Mouse (Mus musculus): ENCODE results near the gene A930033H14Rik. TPM values are rescaled to one million over a fixed set of nuclear protein-coding genes. Genes with fewer than 3 reads are reported as not detected.

The A930033H14Rik gene
- total RNA-seq, 2 experiments from 2014 or later, result 3.2 to 4.2 TPM

DNA sequence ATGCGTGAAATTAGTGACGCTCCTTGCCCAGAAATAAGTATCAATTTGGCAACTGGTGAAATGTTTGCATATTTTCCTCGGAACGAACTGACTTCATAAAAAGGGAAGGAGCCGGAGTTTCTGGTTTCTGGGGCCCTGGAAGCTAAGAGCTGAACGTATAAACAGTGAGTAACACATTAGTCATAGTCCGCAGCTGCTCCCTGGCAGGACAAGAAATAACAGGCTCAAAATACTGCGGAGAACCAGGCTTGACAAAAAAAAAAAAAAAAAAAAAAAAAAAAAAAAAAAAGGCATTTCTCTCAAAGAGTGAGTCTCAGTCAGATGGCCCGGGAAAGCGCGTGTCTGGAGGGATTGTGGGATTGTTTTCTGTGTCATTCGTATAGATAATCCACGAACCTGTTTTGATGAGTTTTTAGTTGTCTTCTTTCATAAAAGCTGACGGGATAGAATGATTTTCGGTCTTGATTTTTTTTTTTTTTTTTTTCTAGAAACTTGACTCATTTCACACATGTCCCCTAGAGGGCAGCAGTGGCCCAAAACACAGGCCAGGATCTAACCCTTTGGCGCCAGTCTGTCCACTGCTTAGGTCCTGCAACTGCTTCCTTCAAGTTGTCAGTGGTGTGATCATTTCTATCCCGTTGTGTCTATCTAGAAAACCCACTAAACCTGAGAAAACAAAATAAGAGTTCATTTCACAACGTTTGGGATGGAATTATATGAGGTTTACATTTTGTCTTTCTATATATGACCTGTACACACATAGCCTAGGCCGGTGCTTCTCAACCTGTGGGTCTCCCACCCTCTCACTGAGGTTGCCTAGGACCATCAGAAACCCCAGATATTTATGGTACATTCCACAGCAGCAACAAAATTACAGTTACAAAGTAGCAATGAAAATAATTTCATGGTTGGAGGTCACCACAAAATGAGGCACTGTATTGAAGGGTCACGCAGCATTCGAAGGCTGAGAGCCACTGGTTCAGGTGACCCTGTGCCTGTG lies 26.7 kb downstream of the A930033H14Rik start:
- DNase-seq (ENCODE audit: extremely low spot score in 1 of 2, low spot score in 2 of 2), result peak; percentile 48 to 55
- TF ChIP-seq CTCF (IDR thresholded peaks at IDR 0.05), result peak; percentile 76
- intact Hi-C loops (cut with DNase I), result loop anchor here (1.0 to 5.0 kb wide), 3 partner anchors 27 to 136 kb away; partner anchors contain the start of gene A930033H14Rik
- Histone ChIP-seq H3K27ac (no peak overlapping the region), H3K4me3 (peak overlapping the region; percentile 39)

DNA sequence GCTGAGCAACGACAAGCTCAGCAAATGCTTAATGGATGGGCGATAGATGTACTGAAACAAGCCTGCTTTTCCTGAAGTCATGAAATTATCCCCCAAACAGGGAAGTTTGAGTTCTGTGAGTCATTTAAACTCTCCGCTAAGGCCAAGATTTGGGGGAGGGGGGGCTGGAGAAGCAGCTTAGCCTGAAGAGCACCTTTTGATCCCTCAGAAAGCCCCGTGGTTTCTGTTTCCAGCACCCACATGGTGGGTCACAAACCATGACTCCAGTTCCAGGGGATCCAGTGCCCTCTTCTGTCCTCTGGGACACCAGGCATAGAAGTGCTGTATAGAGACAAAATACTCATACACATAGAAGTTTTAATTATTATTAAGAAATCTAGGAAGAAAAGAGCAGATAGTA lies 27.5 kb downstream of the A930033H14Rik start:
- intact Hi-C loops (cut with DNase I), result loop anchor here (5.0 kb wide), 1 partner anchor 137 kb away; no protein-coding TSS in a partner anchor
- DNase-seq (ENCODE audit: extremely low spot score in 1 of 2, low spot score in 2 of 2), result no peak
- TF ChIP-seq CTCF (IDR thresholded peaks at IDR 0.05), result no peak
- no peak overlapping the region for H3K27ac ChIP-seq
- peak overlapping the region; percentile 39 for H3K4me3 ChIP-seq

DNA sequence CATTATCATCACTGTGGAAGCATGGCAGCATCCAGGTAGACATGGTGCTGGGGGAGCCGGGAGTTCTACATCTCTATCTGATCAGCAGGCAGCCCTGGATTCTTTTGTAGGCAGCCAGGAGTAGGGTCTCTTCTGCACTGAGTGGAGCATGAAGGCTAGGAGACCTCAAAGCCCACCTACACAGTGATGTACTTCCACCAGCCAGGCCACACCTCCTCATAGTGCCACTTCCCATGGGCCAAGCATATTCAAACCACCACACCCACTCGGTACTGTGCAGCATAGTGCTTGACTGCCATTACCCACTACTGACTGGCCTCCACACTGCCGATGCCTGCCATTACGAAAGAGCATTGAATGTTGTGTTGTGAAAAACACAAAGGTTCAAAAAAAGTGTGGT lies 28.0 kb downstream of the A930033H14Rik start:
- H3K4me3 ChIP-seq, result no peak overlapping the region
- intact Hi-C loops (cut with DNase I), result loop anchor here (5.0 kb wide), 1 partner anchor 137 kb away; no protein-coding TSS in a partner anchor
- TF ChIP-seq CTCF (IDR thresholded peaks at IDR 0.05), result no peak
- DNase-seq (ENCODE audit: extremely low spot score in 1 of 2, low spot score in 2 of 2), result no peak
- H3K27ac ChIP-seq, result no peak overlapping the region

DNA sequence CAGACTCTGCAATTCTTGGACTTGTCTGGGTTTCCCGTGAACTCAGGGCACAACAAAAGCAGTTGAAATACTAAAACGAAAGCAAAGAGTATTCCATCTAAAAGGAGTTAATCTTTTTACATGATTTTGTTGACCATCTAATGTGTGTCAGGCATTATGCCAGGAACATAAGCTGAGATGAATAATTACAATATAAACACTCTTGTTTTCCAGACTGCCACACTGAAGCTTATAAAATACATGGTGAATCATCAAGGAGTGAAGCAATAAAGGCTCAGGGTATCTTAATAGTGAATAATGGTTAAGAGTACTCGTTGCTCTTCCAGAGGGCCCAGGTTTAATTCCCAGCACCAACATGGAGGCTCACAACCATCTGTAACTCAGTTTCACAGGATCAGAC lies 31.9 kb downstream of the A930033H14Rik start:
- Histone ChIP-seq H3K27ac (no peak overlapping the region), H3K4me3 (no peak overlapping the region)
- intact Hi-C loops (cut with DNase I), result no loop called here
- TF ChIP-seq CTCF (IDR thresholded peaks at IDR 0.05), result no peak
- DNase-seq (ENCODE audit: extremely low spot score in 1 of 2, low spot score in 2 of 2), result no peak

DNA sequence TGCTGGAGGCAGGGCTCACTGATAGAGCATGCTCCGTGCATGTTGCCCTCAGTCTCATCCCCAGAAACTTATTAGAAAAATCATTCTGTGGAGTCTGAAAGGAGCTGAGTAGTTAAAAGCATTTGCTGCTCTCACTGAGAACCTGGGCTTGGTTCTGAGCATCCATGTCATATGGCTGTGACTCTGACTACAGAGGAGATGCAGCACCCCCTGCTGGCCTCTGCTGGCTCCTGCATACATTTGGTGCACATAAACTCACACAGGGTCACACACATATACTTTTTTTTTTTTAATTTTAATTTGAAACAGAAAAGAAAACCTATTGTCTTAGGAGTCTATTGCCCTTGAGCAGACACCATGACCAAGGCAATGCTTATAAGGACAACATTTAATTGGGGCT lies 33.6 kb downstream of the A930033H14Rik start:
- no peak for DNase-seq (ENCODE audit: extremely low spot score in 1 of 2, low spot score in 2 of 2)
- Histone ChIP-seq H3K27ac (no peak overlapping the region), H3K4me3 (no peak overlapping the region)
- TF ChIP-seq CTCF (IDR thresholded peaks at IDR 0.05), result no peak
- intact Hi-C loops (cut with DNase I), result no loop called here

DNA sequence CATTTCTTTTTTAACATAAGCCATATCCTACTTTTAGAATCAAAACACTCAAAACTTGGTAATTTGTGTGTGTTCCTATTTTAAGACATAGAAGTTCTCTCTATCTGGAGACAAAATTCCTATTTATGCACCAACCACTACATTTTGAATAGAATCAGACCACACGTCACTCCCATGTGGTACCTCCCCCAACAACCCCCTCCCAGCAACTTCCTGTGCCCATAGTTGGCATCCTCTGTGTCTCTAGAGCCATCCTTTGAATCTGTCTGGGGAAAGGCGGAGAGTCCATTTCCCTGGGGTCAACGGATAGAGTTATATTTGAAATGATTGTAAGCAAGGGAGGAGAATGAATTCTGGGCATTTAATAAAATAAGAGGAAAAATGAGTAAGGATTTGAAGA lies 36.8 kb downstream of the A930033H14Rik start:
- no peak overlapping the region for H3K4me3 ChIP-seq
- H3K27ac ChIP-seq, result no peak overlapping the region
- DNase-seq (ENCODE audit: extremely low spot score in 1 of 2, low spot score in 2 of 2), result no peak
- intact Hi-C loops (cut with DNase I), result no loop called here
- TF ChIP-seq CTCF (IDR thresholded peaks at IDR 0.05), result no peak

DNA sequence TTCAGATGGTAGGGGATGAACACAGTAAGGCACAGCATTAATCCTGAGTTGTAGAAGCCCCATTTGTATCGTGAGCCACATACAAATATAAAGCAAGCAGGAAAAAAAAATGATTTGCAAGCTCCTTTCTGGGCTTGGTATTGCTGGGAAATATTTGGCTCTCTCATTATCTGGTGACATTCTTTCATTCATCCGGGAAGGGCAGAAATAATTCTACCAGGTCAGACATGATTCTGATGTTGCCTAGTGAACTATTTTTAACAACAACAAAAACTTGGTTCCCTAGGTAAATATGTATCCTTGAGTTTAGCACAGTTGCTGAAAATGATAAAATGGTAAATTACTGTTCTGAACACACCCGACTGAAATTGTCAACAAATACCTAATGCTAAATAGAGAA lies 40.5 kb downstream of the A930033H14Rik start:
- H3K27ac ChIP-seq, result no peak overlapping the region

DNA sequence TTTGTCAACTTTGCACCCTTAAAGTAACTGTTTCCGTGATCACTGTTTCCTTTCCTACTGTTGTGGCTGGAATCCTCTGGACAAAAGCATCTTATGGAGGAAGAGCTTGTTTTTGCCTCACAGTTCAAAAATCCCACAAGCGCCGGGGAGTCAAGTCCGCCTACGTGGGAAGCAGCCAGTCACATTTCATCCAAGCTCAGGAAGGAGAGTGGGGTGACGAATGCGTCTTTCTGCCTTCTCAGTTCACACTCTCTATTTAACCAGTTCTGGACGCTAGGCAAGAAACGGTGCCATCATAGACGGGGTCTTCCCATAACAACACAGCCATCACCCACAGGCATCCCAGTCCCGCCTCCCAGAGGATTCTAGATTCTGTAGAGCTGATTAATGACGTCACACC lies 46.4 kb downstream of the A930033H14Rik start:
- Histone ChIP-seq H3K4me3 (no peak overlapping the region; the same call in 1 of the 2 replicates), H3K27ac (peak overlapping the region; percentile 21; the same call in 1 of the 2 replicates)
- TF ChIP-seq CTCF (IDR thresholded peaks at IDR 0.05), result no peak
- intact Hi-C loops (cut with DNase I), result no loop called here
- no peak for DNase-seq (ENCODE audit: extremely low spot score in 1 of 2, low spot score in 2 of 2)

More for the DNA sequence above, 40.5 kb downstream of the A930033H14Rik start:
- no peak for TF ChIP-seq CTCF (IDR thresholded peaks at IDR 0.05)
- no peak for DNase-seq (ENCODE audit: extremely low spot score in 1 of 2, low spot score in 2 of 2)
- intact Hi-C loops (cut with DNase I), result no loop called here
- H3K4me3 ChIP-seq, result no peak overlapping the region

DNA sequence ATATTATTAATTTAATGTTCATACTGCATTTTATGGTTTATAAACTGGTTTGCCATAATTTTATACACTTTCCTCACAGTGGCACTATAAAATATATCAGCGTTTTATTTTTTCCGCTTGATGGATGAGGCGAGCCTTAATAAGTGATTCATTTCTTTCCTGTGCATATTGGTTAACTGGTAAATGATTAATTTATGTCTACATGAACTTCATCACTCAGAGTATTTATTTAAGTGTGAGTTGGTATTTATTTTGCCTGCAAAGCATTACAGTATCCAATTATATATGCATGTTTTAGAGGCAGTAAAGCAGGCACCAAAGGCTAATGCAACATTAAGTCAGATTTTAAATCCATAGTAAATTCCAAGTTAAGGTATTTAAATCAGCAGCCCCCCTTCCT lies 47.1 kb downstream of the A930033H14Rik start:
- Histone ChIP-seq H3K4me3 (no peak overlapping the region), H3K27ac (no peak overlapping the region)
- intact Hi-C loops (cut with DNase I), result no loop called here
- no peak for TF ChIP-seq CTCF (IDR thresholded peaks at IDR 0.05)
- DNase-seq (ENCODE audit: extremely low spot score in 1 of 2, low spot score in 2 of 2), result no peak

DNA sequence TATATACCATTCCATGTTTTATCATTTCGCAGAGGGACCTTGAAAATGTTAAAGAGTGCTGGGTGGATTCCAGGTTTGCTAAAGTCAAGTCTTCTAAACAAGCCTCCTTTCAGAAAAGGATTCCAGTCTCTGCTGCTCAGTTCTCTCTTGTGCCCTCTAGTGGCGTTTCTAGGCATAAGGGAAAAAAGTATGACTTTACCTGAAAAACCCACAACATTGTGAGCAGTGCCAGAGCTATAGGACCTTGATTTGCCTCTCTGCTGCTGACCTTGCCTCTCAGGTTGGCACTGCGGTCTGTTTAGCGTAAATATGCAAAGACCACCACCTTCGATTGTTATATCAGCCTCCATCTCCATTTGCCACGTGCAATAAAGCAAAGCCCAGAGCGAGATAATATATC lies 47.8 kb downstream of the A930033H14Rik start:
- peak; percentile 69 for TF ChIP-seq CTCF (IDR thresholded peaks at IDR 0.05)
- intact Hi-C loops (cut with DNase I), result no loop called here
- Histone ChIP-seq H3K27ac (no peak overlapping the region), H3K4me3 (no peak overlapping the region)
- DNase-seq (ENCODE audit: extremely low spot score in 1 of 2, low spot score in 2 of 2), result no peak

DNA sequence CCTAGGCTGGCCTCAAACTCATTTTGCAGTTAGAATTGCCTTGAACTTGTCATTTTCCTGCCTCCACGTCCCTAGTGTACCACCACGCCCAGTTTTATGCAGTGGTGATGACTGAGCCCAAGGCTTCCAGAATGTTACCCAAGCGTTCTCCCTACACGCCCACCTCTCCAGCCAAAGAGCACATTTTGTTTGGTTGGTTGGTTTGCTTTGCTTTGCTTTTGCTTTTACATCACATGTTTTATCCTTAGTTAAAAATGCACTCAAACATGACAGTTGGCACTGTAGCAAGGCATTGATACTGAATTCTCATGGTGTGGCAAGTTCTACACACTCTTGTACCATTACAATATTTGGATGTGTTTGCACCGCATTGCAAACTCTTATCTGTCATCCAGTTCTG lies 49.7 kb downstream of the A930033H14Rik start:
- Histone ChIP-seq H3K27ac (no peak overlapping the region), H3K4me3 (no peak overlapping the region)
- DNase-seq (ENCODE audit: extremely low spot score in 1 of 2, low spot score in 2 of 2), result no peak
- intact Hi-C loops (cut with DNase I), result no loop called here
- TF ChIP-seq CTCF (IDR thresholded peaks at IDR 0.05), result no peak

DNA sequence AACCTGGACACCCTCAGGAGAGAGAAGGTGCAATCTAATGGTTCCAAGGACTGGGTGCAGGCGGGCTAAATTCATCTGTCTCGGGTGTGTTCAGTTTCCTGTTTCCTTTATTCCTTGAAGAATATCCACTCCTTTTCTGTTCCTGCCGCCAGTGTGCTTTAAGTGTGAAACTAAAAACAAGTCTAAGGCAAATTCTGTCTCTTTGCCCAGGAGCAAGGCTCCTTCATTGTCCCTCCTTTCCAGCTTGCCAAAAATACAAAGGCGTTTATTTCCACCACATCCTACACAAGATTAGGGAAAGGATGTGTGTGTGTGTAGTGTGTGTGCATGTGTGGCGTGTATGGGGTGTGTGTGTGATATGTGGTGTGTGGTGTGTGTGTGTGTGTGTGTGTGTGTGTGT lies 50.3 kb downstream of the A930033H14Rik start:
- H3K27ac ChIP-seq, result no peak overlapping the region
- intact Hi-C loops (cut with DNase I), result no loop called here
- no peak for TF ChIP-seq CTCF (IDR thresholded peaks at IDR 0.05)
- no peak overlapping the region for H3K4me3 ChIP-seq
- no peak for DNase-seq (ENCODE audit: extremely low spot score in 1 of 2, low spot score in 2 of 2)

All from left cerebral cortex, adult 2 months (tissue).